Mouse (Mus musculus): Measurements from ENCODE around the gene Ccnt1. TPM values are rescaled to one million over a fixed set of nuclear protein-coding genes. Genes with fewer than 3 reads are reported as not detected.

The Ccnt1 gene
- polyA plus RNA-seq (2016; fragmentation: Nextera tagmentation; extraction: Ambion mirVana): 61.2 and 63.2 TPM in 2 replicates

DNA sequence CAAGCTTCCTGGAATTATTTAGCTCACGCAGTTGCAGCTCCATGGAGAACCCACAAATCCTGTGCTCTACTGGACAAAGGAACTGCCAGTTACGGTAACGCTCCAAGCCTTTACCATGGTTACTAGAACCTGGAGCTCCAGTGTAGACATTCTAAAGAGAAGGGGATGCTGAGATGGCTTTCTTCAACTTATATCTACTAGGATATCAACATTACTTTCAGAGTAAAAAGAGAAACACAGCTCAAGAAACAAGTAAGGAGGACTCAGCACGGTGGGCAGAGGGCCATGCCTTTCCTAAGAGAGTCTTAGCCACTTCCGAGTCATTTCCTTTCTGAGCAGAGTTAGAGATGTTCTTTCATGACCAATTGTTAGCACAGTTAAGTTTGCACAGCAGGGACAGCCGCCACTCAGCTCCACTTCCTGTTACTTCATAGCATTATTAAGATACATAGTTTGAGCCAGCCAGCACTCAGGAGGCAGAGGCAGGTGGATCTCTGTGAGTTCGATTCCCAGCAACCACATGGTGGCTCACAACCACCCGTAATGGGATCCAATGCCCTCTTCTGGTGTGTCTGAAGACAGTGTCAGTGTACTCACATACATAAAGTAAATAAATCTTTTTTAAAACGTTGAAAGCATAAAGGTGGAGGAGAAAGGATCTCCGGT, at the start of gene Ccnt1, which contains the start of gene 4930415O20Rik:
Ccnt1 (minus strand) TSS at position 51 of the 666 bp plus-strand sequence.
4930415O20Rik (plus strand) TSS at position 132 of the 666 bp plus-strand sequence.
- no peaks in the 10 kb centered on the region for H3K36me3 ChIP-seq (replicated peaks)
- no peak within 1 kb of the TSS for H3K4me2 ChIP-seq
- H3K4me1 ChIP-seq: peaks cover 18% of the 10 kb centered on the region
- H3K9me3 ChIP-seq: no peaks in the 10 kb centered on the region
- no peak within 1 kb of the TSS for H3K4me3 ChIP-seq (replicated peaks)
- no peak within 1 kb of the TSS for H3K27ac ChIP-seq
- H3K9ac ChIP-seq: no peak within 1 kb of the TSS
- WGBS: 87% methylated on average over 10 of the region's 10 CpGs
- no peak for ATAC-seq (ENCODE audit: low FRiP score)
- H3K27me3 ChIP-seq: no peaks in the 10 kb centered on the region

DNA sequence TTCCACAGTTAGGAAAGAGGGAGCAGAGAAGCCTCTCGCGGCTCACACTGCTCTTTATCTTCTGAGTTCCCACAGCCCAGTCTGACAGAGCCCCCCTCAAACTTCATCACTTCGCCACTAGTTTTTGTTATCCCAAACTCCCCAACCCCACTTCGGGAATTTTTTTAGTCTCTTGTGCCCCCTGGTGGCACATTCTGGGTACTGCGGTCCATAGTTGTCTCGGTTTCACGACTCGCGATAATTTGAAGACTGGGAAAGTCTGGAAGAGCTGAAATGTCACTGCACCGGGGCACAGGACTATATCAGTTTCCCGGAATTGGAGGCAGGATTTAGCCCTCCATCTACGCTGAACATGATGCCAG, 46.4 kb upstream of the Ccnt1 start:
- Histone ChIP-seq H3K27me3 (peaks cover 16% of the 10 kb centered on the region; the same call in 1 of the 2 replicates), H3K27ac (no peak overlapping the region), H3K4me3 (replicated peaks) (no peak overlapping the region), H3K9me3 (no peaks in the 10 kb centered on the region), H3K4me1 (peaks cover 17% of the 10 kb centered on the region), H3K4me2 (peak overlapping the region; percentile 31; the same call in 1 of the 2 replicates), H3K36me3 (replicated peaks) (no peaks in the 10 kb centered on the region), H3K9ac (0 out of 2 replicates have a peak overlapping the region, but pooled peaks have one; percentile 25)
- WGBS: under 1% methylated on average over 12 of the region's 12 CpGs
- ATAC-seq (ENCODE audit: low FRiP score): peak; percentile 70

DNA sequence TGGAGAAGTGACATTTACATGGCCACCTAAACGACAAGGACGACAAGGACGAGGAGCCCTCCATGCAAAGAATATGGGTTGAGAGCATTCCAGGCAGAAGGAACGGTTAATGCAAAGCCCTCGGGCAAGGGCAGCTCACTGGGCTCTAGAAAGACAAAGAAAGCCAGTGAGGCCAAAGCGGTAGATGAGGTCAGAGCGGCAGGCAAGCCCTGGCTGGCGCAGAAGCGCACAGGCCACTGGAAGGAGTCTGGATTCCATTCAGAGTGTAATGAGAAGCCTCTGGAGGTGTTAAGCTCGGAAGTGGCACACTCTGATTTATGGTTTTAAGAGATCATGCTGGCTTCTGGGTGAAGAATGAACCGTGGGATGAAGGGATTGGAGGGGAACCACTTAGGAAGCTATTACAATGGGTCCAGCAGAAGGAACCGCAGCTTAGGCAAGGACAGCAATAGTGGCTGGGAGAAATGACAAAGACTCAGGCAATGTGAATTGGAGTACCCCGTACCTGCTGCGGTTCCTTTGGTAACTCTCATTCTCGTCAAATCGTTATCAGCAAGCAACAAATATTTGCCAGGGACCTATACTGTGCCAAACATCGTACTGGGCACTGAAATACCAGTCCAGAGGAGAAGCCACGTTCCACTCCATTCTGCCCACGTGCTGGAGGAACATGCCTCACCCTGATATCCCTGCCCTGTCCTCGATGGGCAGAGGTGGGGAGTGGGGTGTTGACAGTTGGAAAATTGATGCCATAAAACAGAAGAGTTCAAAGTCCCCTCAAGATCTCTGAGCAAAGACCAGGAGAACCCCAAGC, 45.8 kb upstream of the Ccnt1 start:
- ATAC-seq (ENCODE audit: low FRiP score): peak; percentile 23; the same call in 1 of the 2 replicates
- WGBS: 38% methylated on average over 20 of the region's 20 CpGs
- Histone ChIP-seq H3K9ac (0 out of 2 replicates have a peak overlapping the region, but pooled peaks have one; percentile 25), H3K4me2 (peak overlapping the region; percentile 31; the same call in 1 of the 2 replicates), H3K27ac (no peak overlapping the region), H3K9me3 (no peaks in the 10 kb centered on the region), H3K36me3 (replicated peaks) (no peaks in the 10 kb centered on the region), H3K4me1 (peaks cover 16% of the 10 kb centered on the region), H3K4me3 (replicated peaks) (no peak overlapping the region), H3K27me3 (peaks cover 16% of the 10 kb centered on the region; the same call in 1 of the 2 replicates)

DNA sequence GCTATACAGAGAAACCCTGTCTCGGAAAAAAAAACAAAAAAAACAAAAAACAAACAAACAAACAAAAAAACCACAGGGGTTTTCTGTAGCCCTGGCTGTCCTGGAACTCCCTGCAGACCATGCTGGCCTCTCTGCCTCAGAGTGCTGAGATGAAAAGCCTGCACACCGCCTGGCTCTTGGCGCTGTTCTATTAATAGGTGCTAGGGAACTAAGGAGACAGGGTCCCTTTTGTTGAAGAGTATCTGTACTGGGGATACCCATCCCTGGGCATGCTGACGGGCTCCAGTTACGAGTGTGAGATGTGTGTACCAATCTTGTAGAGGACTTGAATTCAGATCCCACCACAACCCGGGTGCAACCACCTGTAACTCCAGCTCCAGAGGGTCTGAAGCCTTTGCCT, 45.0 kb upstream of the Ccnt1 start:
- Histone ChIP-seq H3K4me2 (no peak overlapping the region), H3K9me3 (no peaks in the 10 kb centered on the region), H3K9ac (no peak overlapping the region), H3K4me1 (peaks cover 16% of the 10 kb centered on the region), H3K4me3 (replicated peaks) (no peak overlapping the region), H3K27me3 (peaks cover 16% of the 10 kb centered on the region; the same call in 1 of the 2 replicates), H3K27ac (no peak overlapping the region), H3K36me3 (replicated peaks) (no peaks in the 10 kb centered on the region)
- whole genome bisulfite sequencing: 67% methylated on average over 6 of the region's 6 CpGs
- no peak for ATAC-seq (ENCODE audit: low FRiP score)

DNA sequence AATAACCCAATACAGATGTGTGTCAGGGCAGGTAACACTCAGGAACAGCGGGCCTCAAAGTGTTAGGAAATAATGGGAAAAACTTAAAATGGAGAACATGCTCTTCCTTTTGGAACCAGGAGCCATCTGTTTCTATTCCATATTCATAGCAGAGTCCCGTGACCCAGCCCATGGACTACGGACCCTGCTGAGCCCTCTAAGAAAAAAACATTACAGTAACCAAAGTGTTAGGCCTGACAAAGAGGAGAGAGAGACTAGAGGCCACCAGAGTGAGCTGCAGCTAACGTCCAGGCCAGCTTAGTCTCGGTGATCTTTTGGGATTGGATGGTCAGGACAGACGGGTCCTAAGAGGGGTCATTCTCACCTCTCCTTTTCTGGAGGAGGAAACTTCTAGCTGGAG, 44.2 kb upstream of the Ccnt1 start:
- H3K4me3 ChIP-seq (replicated peaks): no peak overlapping the region
- no peaks in the 10 kb centered on the region for H3K36me3 ChIP-seq (replicated peaks)
- peaks cover 21% of the 10 kb centered on the region for H3K4me1 ChIP-seq
- ATAC-seq (ENCODE audit: low FRiP score): no peak
- H3K4me2 ChIP-seq: no peak overlapping the region
- WGBS: 54% methylated on average over 6 of the region's 6 CpGs
- H3K27me3 ChIP-seq: peaks cover 11% of the 10 kb centered on the region; the same call in 1 of the 2 replicates
- no peak overlapping the region for H3K27ac ChIP-seq
- H3K9me3 ChIP-seq: no peaks in the 10 kb centered on the region
- H3K9ac ChIP-seq: no peak overlapping the region

DNA sequence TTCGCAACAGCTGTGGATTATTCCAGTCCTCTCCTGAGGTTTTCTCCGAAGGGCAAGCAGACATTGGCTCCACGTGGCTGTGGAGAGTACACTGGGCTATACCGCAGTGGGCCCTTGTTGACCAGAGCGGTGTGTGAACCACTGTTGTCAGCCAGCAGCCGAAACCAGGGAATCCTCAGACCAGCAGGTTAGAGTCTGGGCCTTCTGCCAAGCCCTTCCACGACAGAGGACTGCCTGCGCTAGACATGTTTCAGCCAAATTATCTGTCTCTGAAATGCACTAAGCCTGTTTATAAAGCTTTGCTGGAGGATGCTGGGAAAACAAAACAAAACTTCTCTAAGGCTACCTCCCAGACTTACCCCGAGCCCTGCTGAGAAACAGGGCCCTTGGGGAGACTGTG, 43.8 kb upstream of the Ccnt1 start:
- no peak for ATAC-seq (ENCODE audit: low FRiP score)
- H3K27me3 ChIP-seq: peaks cover 11% of the 10 kb centered on the region; the same call in 1 of the 2 replicates
- 67% methylated on average over 9 of the region's 9 CpGs for WGBS
- H3K4me3 ChIP-seq (replicated peaks): no peak overlapping the region
- H3K36me3 ChIP-seq (replicated peaks): no peaks in the 10 kb centered on the region
- no peak overlapping the region for H3K27ac ChIP-seq
- peaks cover 22% of the 10 kb centered on the region for H3K4me1 ChIP-seq
- H3K9me3 ChIP-seq: no peaks in the 10 kb centered on the region
- H3K4me2 ChIP-seq: no peak overlapping the region
- no peak overlapping the region for H3K9ac ChIP-seq

DNA sequence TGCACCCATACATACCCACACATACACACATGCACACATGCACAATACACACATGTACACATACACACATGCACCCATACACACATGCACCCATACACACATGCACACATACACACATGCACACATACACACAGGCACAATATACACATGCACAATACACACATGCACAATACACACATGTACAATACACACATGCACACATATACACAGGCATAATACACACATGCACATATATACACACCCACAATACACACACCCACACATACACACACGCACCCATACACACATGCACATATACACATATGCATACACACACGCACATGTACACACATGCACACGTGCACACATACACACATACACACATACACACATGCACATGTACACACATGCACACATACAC, 41.5 kb upstream of the Ccnt1 start:
- Histone ChIP-seq H3K4me2 (no peak overlapping the region), H3K9ac (no peak overlapping the region), H3K9me3 (no peaks in the 10 kb centered on the region), H3K27me3 (peaks cover 7% of the 10 kb centered on the region; the same call in 1 of the 2 replicates), H3K4me3 (replicated peaks) (no peak overlapping the region), H3K27ac (no peak overlapping the region), H3K36me3 (replicated peaks) (no peaks in the 10 kb centered on the region), H3K4me1 (peaks cover 38% of the 10 kb centered on the region)
- 97% methylated on average over 3 of the region's 3 CpGs for WGBS
- no peak for ATAC-seq (ENCODE audit: low FRiP score)

DNA sequence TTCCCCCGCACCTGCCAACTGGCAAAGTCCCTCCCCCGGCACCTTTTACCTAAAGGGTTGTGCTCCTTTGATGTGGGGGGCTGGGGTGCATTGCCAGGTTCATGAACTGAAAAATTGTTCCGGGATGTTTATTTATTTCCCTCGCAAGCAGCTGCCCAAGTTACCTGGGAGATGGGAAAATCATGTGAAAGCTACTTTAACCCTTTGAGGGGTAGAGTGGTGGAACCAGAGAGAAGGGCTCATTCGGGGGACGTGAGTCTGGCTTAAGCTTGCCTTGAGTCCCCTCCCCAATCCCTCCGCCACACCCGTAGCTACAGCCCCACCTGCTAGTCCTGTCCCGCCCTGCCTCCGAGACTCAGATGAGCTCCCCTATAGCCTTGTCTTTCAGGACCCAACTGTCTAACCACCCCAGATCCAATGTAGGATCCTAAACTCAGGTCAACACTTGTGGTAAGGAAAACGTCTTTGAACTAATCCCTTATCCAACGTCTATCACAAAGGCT, 39.5 kb upstream of the Ccnt1 start:
- 2% methylated on average over 12 of the region's 12 CpGs for WGBS
- no peaks in the 10 kb centered on the region for H3K9me3 ChIP-seq
- no peak for ATAC-seq (ENCODE audit: low FRiP score)

DNA sequence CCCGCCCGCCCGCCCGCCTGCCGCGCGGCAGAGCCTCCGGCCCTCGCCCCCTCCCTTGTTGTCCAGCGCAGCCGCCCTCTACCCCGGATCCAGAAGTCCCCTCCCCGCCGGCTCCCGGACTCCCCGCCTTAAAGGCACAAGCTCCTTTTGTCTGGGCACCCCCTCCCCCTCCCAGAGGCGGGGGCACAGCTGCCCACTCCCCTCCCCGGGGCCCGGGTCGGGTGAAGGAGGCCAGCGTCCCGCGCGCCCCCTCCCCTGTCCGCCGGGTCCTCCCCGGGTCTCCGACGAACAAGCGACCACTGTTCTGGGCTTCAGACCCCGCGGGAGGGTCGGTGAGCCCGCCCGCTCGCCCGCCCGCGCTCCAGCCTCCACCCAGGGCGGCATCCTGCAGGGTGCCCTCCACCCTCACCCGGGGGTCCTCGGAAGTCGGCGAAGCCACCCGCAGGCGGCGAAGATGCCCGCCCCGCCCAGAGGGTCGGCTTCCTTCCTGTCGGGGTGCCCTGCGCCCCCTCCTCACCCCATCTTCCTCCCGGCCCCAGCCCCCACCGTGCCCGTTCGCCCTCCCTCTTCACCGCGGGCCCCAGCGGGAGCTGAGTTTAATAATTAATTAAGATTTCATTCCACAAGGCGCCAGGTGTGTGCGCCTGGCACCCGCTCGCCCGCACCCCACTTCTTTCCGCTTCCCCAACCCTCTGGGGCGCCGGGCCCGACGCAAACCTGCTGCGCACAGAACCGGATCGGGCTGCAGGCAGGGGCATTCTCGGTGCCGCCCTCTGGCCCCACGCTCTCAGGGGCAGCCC, 38.8 kb upstream of the Ccnt1 start, which contains the start of gene Adcy6:
Adcy6 (minus strand) TSS at position 746 of the 800 bp plus-strand sequence.
- 1% methylated on average over 65 of the region's 75 CpGs for WGBS
- Histone ChIP-seq H3K9me3 (no peaks in the 10 kb centered on the region), H3K36me3 (replicated peaks) (peaks cover 7% of the 10 kb centered on the region; the same call in 1 of the 2 replicates), H3K27ac (peak within 1 kb of the TSS; percentile 89), H3K4me1 (peaks cover 32% of the 10 kb centered on the region), H3K9ac (peak within 1 kb of the TSS; percentile 92), H3K4me2 (peak within 1 kb of the TSS; percentile 77), H3K4me3 (replicated peaks) (peak within 1 kb of the TSS; percentile 82), H3K27me3 (no peaks in the 10 kb centered on the region)
- ATAC-seq (ENCODE audit: low FRiP score): peak; percentile 91

More for the DNA sequence above, 39.5 kb upstream of the Ccnt1 start:
- H3K4me3 ChIP-seq (replicated peaks): peak overlapping the region; percentile 82
- H3K36me3 ChIP-seq (replicated peaks): 0 out of 2 replicates have a peak, but pooled peaks cover under 1% of the 10 kb centered on the region
- H3K4me2 ChIP-seq: peak overlapping the region; percentile 77
- H3K27ac ChIP-seq: peak overlapping the region; percentile 89
- no peaks in the 10 kb centered on the region for H3K27me3 ChIP-seq
- H3K4me1 ChIP-seq: peaks cover 35% of the 10 kb centered on the region
- peak overlapping the region; percentile 92 for H3K9ac ChIP-seq

DNA sequence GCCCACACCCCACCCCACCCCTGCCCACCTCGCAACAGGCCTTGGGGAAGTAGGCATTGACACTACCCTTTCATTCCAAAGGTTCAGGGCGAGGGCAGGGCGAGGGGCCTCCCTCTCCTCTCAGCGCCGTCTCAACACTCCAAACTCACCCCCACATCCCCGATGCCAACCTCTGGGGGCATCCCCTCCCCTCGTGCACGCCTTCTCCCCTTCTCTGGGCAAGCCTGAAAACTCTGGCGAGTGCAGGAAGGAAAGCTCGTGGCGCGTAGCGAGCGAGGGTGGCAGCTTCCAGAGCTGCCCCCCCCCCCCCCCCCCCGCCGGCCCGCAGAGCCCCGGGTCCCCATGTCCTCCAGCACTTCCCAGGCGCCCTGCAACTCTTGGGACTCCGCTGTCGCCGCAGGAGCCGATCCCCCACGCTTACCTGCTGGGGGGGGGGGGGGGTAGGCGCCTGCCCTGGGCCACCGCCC, 38.1 kb upstream of the Ccnt1 start:
- Histone ChIP-seq H3K9ac (peak overlapping the region; percentile 92), H3K27me3 (no peaks in the 10 kb centered on the region), H3K4me2 (peak overlapping the region; percentile 77), H3K4me3 (replicated peaks) (peak overlapping the region; percentile 82), H3K9me3 (no peaks in the 10 kb centered on the region), H3K36me3 (replicated peaks) (peaks cover 14% of the 10 kb centered on the region), H3K27ac (peak overlapping the region; percentile 89), H3K4me1 (peaks cover 29% of the 10 kb centered on the region)
- WGBS: 0% methylated on average over 7 of the region's 26 CpGs
- ATAC-seq (ENCODE audit: low FRiP score): no peak; the same call in 1 of the 2 replicates

DNA sequence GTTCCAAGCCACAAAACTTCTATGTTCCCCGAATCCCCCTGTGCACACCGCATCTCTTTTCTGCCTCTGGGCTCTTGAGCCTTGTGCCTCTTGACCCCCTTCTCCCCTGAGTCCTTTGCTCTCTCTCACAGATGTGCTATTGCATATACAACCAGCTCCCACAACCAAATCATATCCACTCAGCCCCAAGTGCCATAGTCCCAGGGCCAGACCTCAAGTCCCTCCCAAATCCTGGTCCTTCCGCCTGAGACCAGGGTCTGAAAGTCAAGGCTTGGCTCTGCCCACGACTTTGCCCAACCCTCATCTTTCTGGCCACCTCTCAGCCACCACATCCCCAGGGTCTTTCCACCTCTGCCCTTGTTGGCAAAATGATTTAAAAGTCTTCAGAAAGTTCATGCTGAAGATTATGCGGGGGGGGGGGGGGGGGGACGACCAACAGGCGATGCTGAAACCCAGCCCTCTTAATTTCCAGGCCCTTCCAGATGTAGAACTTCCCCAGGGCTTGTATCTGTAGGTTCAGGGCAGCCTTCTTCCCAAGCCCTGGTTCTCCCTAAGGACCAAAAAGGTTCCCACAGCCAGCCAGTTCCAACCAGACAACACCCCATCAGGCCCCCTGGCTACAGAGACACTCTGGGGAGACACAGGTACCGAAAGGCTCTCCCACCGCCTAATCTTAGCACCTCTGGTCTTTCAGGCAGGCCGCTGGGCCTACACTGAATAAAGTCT, 37.5 kb upstream of the Ccnt1 start:
- Histone ChIP-seq H3K4me3 (replicated peaks) (peak overlapping the region; percentile 82), H3K27ac (peak overlapping the region; percentile 89; the same call in 1 of the 2 replicates), H3K36me3 (replicated peaks) (peaks cover 20% of the 10 kb centered on the region), H3K9ac (peak overlapping the region; percentile 92), H3K4me1 (peaks cover 33% of the 10 kb centered on the region), H3K4me2 (peak overlapping the region; percentile 77), H3K27me3 (no peaks in the 10 kb centered on the region), H3K9me3 (no peaks in the 10 kb centered on the region)
- WGBS: 17% methylated on average over 10 of the region's 10 CpGs
- ATAC-seq (ENCODE audit: low FRiP score): no peak

Data from forebrain, embryonic 12.5 days (tissue).